Mouse (Mus musculus) heart, embryonic 11.5 days (tissue): Measurements from ENCODE around the gene Gm21992. TPM values are rescaled to one million over a fixed set of nuclear protein-coding genes. Genes with fewer than 3 reads are reported as not detected.
"Not testable (repeated sequence)": the region's sequence is repeated elsewhere in the genome, so short reads cannot be mapped to it uniquely, and the experiment has no call there.

Source experiments
- ATAC-seq: fragments of 200-750 bp; cut with Nextera tagmentation; replicated peaks from 2 replicates; pipeline ENCODE4 v1.8.0; 2017; ENCODE audit warnings: moderate library complexity; ENCODE audit not compliant: insufficient number of reproducible peaks, low FRiP score, low TSS enrichment
- H3K27ac ChIP-seq: fragments of 300-500 bp; sonication (generic); 2 replicates; pipeline ENCODE4 v1.5.1; 2014; ENCODE audit warnings: mild to moderate bottlenecking, low read depth, low read length
- H3K27me3 ChIP-seq: fragments of 300-500 bp; sonication (generic); 2 replicates; pipeline ENCODE4 v1.6.1; 2014; ENCODE audit warnings: mild to moderate bottlenecking, low read length, mixed read lengths; ENCODE audit not compliant: control insufficient read depth, insufficient read depth
- H3K36me3 ChIP-seq: fragments of 300-500 bp; sonication (generic); 2 replicates; pipeline ENCODE4 v1.6.1; 2014; ENCODE audit warnings: mild to moderate bottlenecking, low read length, moderate library complexity, mixed read lengths; ENCODE audit not compliant: control insufficient read depth, insufficient read depth
- H3K4me1 ChIP-seq: fragments of 300-500 bp; sonication (generic); 2 replicates; pipeline ENCODE4 v1.6.1; 2014; ENCODE audit warnings: low read length; ENCODE audit not compliant: control insufficient read depth, insufficient read depth
- H3K4me2 ChIP-seq: fragments of 300-500 bp; sonication (generic); 2 replicates; pipeline ENCODE4 v1.6.1; 2014; ENCODE audit warnings: mild to moderate bottlenecking, moderate library complexity
- H3K4me3 ChIP-seq: fragments of 300-500 bp; sonication (generic); 2 replicates; pipeline ENCODE4 v1.5.1; 2014; ENCODE audit warnings: low read depth, low read length
- H3K9ac ChIP-seq: fragments of 300-500 bp; sonication (generic); 2 replicates; pipeline ENCODE4 v1.6.1; 2014; ENCODE audit warnings: mild to moderate bottlenecking, low read depth, low read length, moderate library complexity
- H3K9me3 ChIP-seq: fragments of 300-500 bp; sonication (generic); replicated peaks from 2 replicates; pipeline ENCODE4 v1.6.1; 2016; ENCODE audit warnings: low read length; ENCODE audit not compliant: control insufficient read depth
- WGBS: fragments of 180-500 bp; shearing (Covaris S2); extraction: QIAGEN DNeasy Blood & Tissue Kit; methylation state at CpG from one replicate; pipeline ENCODE4 v1.1.7; 2014; ENCODE audit not compliant: insufficient replicate concordance; 5-methylcytosine and 5-hydroxymethylcytosine counted together
- polyA plus RNA-seq: library from polyadenylated mRNA; unstranded; fragments of >200 nt; fragmentation: Nextera tagmentation; extraction: Ambion mirVana; gene quantifications from 2 replicates; pipeline ENCODE4 v1.2.1, GENCODE M21; 2014

Gene Gm21992
- polyA plus RNA-seq, 1 experiment from 2014 or later, result 24.0 TPM

DNA sequence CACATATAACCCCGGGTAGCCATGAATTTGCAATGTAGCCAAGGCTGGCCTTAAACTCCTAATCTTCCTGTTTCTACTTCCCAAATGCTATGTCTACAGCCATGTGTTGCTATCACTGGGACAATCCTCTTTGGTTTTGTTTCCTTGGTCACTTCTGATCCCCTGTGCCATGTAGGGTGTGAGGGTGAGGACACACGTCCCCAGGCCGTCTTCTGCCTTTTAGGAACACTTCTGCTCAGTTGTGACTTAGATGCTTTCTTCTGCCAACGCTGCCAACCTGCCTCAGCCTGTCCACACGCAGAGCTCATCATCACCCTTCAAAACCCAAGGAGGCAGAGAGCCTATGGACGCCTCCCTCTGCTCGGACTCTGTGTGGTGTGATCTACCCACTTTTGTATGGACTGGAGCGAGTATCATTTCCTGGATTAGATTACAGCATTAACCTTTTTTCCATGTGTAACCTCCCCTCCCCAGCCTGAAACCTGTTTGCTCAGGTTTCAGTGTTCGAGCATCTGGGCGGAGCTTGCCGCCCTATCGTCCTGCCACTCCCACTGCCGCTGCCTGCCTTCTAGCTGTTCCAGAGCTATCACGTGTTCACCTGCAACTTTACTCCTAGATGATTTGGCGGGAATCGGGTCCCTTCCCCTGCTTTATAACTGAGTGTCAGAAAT is 17.2 kb upstream of the Gm21992 start:
- peaks cover 5% of the 10 kb centered on the region; the same call in 1 of the 2 replicates for H3K36me3 ChIP-seq

DNA sequence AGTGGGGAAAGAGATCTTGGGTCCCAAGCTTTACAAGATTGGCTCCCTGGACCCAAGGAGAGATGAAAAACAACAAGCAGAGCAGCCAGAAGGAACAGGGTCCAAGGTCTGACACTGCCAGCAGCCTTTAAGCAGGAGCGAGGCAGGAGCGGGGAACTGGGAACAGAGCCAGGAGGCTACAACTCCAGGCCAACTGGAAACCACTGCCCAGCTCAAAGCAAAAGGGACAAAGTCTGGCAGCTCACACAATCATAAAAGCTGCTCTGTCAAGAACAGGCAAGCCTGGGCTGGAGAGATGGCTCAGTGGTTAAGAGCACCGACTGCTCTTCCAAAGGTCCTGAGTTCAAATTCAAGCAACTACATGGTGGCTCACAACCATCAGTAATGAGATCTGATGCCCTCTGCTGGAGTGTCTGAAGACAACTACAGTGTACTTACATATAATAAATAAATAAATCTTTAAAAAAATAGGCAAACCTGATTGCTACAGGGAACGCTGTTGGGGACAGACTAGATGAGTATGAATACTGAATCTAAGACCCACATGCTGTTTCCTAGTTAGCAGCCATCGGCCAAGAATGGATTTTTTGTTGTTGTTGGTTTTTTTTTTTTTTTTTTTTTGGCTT is 9.4 kb upstream of the Gm21992 start:
- Histone ChIP-seq H3K4me1 (no peaks in the 10 kb centered on the region), H3K36me3 (peaks cover 5% of the 10 kb centered on the region; the same call in 1 of the 2 replicates), H3K27ac (no peak overlapping the region), H3K4me3 (no peak overlapping the region), H3K4me2 (no peak overlapping the region), H3K9ac (no peak overlapping the region), H3K27me3 (no peaks in the 10 kb centered on the region), H3K9me3 (no peaks in the 10 kb centered on the region)
- 76% methylated on average over 5 of the region's 5 CpGs for WGBS
- ATAC-seq, result no peak

More for the DNA sequence above, 17.2 kb upstream of the Gm21992 start:
- no peak overlapping the region for H3K4me3 ChIP-seq
- no peaks in the 10 kb centered on the region for H3K9me3 ChIP-seq
- H3K27ac ChIP-seq, result no peak overlapping the region
- no peaks in the 10 kb centered on the region for H3K27me3 ChIP-seq
- H3K4me1 ChIP-seq, result no peaks in the 10 kb centered on the region
- 54% methylated on average over 16 of the region's 16 CpGs for WGBS
- no peak overlapping the region for H3K4me2 ChIP-seq
- no peak for ATAC-seq
- no peak overlapping the region for H3K9ac ChIP-seq

DNA sequence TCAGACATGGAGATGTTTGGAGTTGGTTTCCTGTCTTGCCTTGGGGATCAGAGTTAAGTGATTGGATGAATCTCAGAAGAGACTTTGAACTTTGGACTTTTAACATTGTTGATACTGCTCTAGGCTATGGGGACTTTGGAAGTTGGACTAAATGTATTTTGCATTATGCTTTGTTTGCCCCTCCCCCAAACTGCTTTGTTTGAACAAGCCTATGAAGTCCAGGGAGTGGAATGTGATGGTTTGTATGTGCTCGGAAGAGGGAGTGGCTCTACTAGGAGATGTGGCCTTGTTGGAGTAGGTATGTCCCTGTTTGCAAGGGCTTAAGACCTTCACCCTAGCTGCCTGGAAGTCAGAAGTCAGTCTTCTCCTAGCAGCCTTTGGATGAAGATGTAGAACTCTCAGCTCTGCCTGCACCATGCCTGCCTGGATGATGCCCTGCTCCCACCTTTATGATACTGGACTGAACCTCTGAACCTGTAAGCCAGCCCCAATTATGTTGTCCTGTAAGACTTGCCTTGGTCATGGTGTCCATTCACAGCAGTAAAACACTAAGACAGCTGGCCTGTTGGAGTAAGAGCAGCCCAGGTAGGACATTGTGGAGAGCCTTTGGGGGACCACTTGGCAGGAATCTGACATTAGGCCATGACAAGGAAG is 5.9 kb upstream of the Gm21992 start:
- H3K9me3 ChIP-seq, result no peaks in the 10 kb centered on the region
- no peaks in the 10 kb centered on the region for H3K27me3 ChIP-seq
- H3K4me3 ChIP-seq, result no peak overlapping the region
- H3K27ac ChIP-seq, result no peak overlapping the region
- H3K4me1 ChIP-seq, result no peaks in the 10 kb centered on the region
- 65% methylated on average over 1 of the region's 1 CpGs for WGBS
- no peaks in the 10 kb centered on the region for H3K36me3 ChIP-seq
- ATAC-seq, result no peak
- no peak overlapping the region for H3K9ac ChIP-seq
- H3K4me2 ChIP-seq, result no peak overlapping the region

DNA sequence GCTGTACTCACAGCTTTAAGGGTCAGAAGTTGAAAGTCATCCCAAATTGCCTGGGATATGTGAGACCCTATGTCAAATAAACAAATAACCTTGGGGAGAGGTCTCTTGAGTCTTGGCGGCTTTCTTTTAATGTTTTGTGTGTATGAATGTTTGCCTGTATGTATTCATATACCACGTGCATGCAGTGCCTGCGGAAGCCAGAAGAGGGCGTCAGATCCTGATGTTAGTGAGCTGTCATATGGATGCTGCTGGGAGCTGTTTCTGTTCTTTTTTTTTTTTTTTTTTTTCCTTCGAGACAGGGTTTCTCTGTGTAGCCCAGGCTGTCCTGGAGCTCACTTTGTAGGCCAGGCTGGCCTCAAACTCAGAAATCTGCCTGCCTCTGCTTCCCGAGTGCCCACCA is 1.6 kb upstream of the Gm21992 start:
- Histone ChIP-seq H3K27ac (no peak overlapping the region), H3K4me2 (no peak overlapping the region), H3K9ac (no peak overlapping the region), H3K27me3 (no peaks in the 10 kb centered on the region), H3K4me3 (no peak overlapping the region), H3K4me1 (peaks cover 8% of the 10 kb centered on the region), H3K9me3 (no peaks in the 10 kb centered on the region), H3K36me3 (no peaks in the 10 kb centered on the region)
- WGBS, result 76% methylated on average over 6 of the region's 6 CpGs
- ATAC-seq, result no peak

DNA sequence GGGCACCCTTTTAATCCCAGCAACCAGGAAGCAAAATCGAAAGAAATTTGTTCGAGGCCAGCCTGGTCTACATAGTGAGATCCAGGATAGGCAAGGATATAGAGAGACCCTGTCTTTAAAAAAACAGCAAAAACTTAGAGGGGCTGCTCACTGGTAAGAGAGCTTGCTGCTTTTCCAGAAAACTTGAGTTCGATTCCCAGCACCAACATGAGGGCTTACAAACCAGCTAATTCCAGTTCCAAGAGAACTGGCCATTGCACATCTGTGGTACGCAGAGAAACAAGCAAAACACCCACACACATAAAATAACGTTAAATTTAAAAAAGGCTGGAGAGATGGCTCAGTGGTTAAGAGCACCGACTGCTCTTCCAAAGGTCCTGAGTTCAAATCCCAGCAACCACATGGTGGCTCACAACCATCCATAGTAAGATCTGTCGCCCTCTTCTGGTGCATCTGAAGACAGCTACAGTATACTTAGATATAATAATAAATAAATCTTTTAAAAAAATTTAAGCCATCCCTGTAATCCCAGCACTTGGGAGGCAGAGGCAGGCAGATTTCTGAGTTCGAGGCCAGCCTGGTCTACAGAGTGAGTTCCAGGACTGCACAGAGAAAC is 1.0 kb upstream of the Gm21992 start:
- H3K9ac ChIP-seq, result peak overlapping the region; percentile 95
- H3K27ac ChIP-seq, result peak overlapping the region; percentile 94
- H3K36me3 ChIP-seq, ATAC-seq, H3K27me3 ChIP-seq, H3K4me1 ChIP-seq, H3K9me3 ChIP-seq: not testable (repeated sequence)
- WGBS, result 72% methylated on average over 8 of the region's 8 CpGs
- H3K4me3 ChIP-seq, result peak overlapping the region; percentile 76
- H3K4me2 ChIP-seq, result peak overlapping the region; percentile 86

DNA sequence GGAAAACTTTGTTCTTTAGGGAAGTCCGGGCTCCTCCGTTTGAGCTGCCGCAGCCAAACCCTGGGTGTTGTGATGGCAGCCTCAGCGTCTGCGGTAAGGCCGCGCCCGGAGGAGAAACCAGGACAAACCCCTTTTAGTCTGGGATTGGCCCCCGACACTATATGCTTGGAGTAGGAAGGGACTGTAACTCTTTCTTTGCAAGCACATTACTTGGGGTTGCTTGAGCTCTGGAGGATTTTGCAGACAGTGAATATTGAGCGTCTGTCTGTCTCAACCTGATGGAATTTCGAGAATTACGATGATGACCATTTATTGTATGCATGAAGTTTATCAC is 464 bp upstream of the Gm21992 start:
- ATAC-seq, result peak; percentile 11; the same call in 1 of the 2 replicates
- no peaks in the 10 kb centered on the region for H3K27me3 ChIP-seq
- WGBS, result 7% methylated on average over 12 of the region's 12 CpGs

DNA sequence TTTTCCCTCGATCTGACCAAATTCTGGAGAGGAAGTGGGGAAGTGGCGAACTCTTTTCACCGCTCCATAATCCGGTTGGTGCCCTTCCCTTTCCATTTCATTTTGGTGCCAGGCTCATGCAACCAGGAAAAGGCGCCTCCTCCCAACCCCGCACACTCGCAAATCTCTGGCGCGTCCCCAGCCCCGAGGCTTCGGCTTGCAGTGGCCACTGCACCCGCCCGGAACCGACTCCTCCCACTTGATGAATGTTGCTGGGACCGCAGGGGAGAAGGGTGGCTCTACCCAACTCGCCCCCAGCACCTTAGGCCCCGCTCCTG is 708 bp downstream of the Gm21992 start:
- under 1% methylated on average over 17 of the region's 17 CpGs for WGBS
- Histone ChIP-seq H3K27me3 (no peaks in the 10 kb centered on the region), H3K36me3 (no peaks in the 10 kb centered on the region), H3K4me2 (peak overlapping the region; percentile 86), H3K4me1 (peaks cover 8% of the 10 kb centered on the region), H3K27ac (peak overlapping the region; percentile 93), H3K9ac (peak overlapping the region; percentile 95), H3K4me3 (peak overlapping the region; percentile 76), H3K9me3 (no peaks in the 10 kb centered on the region)
- ATAC-seq, result no peak

More for the DNA sequence above, 464 bp upstream of the Gm21992 start:
- H3K9ac ChIP-seq, result peak overlapping the region; percentile 95
- no peaks in the 10 kb centered on the region for H3K9me3 ChIP-seq
- no peaks in the 10 kb centered on the region for H3K36me3 ChIP-seq
- peak overlapping the region; percentile 86 for H3K4me2 ChIP-seq
- peaks cover 8% of the 10 kb centered on the region for H3K4me1 ChIP-seq
- H3K4me3 ChIP-seq, result peak overlapping the region; percentile 76
- peak overlapping the region; percentile 94 for H3K27ac ChIP-seq

DNA sequence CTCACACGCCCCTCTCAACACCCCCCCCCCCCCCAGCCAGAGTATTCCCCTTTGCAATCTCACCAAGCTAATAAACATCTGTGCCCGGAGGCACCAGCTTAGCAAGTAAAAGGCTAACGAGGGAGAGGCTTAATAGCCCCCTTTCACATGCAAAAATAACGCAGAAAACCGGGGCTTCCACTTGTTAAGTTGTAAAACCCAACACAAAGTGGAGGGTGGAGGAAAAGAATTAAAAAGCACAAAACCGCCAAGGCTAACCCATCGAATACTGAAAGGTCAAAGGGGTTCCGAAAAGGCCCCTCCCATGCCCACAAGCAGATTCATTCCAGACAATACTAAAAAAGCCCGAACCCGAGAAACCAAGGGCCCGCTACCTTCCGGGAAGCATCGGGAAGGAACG is 1.1 kb downstream of the Gm21992 start:
- no peak overlapping the region for H3K27ac ChIP-seq
- H3K9ac ChIP-seq, result peak overlapping the region; percentile 95
- peaks cover 8% of the 10 kb centered on the region for H3K4me1 ChIP-seq
- H3K4me3 ChIP-seq, result peak overlapping the region; percentile 76
- no peak for ATAC-seq
- whole genome bisulfite sequencing, result 0% methylated on average over 14 of the region's 14 CpGs
- no peaks in the 10 kb centered on the region for H3K36me3 ChIP-seq
- H3K27me3 ChIP-seq, result no peaks in the 10 kb centered on the region
- peak overlapping the region; percentile 86 for H3K4me2 ChIP-seq
- H3K9me3 ChIP-seq, result no peaks in the 10 kb centered on the region
